Mouse (Mus musculus): Measurements from ENCODE around the gene Magi1.

The Magi1 gene

DNA sequence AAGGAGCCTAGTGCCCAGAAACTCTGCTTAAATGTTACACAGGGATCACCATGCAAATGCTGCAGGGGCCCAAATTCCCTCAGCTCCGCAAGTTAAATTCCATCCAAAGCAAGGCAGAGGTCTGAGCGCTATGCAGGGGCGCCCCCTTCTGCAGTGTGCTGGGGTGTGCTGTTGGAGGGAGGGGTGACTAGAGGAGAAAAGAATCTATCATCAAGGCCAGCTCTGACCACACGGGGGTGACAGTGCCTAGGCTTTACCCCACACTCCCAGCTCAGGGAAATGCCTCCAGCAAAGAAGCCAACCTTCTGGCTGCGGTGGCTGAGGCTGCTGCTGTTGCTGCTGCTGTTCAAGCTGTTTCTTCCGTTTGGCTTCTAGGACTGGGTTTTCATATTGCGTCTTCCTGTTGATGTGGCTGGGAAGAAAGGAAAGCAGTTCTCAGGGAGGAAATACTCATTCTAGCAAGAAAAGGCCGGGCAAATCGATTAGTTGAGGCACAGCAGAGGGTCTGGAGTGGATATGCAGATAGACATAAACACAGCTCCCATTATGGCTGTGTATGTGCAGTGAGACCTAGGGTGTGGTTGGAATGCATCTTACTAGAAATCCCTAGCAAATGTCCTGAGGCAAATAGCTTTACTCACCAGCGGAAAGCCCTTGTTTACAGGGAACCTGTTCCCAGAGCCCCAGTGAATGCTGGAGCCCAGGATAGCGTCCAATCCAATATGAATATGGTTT lies 526.2 kb downstream of the Magi1 start:
- no peak for DNase-seq (ENCODE audit: low read depth in 2 of 2, low spot score in 2 of 2)

DNA sequence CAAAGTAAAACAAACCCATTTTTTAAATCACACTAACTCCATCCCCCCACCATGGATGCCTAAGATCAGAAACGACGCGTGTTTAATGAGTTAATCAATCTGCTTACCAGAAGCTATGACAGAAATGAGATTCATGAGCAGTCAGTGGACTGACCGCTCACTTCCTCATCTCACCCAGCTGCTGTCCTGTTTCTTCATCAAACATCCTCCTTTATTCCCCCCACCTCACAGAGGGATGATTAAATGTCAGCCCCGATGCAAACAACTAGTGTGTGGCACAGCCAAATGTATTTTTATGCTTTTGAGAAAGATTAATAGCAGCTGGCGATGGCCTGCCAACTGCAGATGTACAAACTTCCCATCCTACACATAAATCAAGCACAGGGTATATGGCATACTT lies 540.6 kb downstream of the Magi1 start:
- DNase-seq (ENCODE audit: low read depth in 2 of 2, low spot score in 2 of 2) = no peak

DNA sequence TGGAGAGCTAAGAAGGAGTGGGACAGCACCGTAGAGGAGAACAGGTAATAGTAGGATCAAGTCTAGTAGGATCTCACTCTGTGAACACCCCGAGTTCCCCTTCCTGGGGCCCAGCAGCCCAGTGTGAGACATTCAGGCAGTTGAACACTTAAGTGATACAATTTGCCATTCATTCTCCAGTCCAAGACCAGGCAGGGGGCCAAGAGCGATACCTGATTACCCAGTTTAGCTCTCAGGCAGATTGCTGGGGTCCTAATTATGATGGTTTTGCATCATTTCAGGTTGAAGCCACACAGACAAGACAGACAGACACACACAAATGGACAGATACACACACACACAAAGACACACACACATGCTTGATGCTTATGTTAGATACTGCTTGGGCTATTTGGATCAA lies 543.9 kb downstream of the Magi1 start:
- no peak for DNase-seq (ENCODE audit: low read depth in 2 of 2, low spot score in 2 of 2)

DNA sequence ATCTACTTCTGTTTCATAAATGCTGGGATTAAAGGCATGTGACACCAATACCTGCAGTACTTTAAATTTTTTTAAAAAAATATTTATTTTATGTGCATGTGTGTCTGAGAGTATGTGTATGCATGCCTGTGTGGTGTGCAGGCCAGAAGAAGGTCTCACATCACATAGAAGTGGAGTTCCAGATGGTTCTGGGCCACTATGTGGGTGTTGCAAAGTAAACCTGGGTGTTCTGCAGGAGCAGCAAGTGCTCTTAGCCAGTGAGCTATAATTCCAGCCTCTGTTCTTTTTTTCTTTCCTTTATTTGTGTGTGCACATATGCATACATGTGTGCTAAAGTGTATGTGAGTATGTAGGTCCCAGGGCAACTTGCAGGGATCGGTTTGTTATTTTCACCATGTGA lies 546.6 kb downstream of the Magi1 start:
- DNase-seq (ENCODE audit: low read depth in 2 of 2, low spot score in 2 of 2) = no peak

DNA sequence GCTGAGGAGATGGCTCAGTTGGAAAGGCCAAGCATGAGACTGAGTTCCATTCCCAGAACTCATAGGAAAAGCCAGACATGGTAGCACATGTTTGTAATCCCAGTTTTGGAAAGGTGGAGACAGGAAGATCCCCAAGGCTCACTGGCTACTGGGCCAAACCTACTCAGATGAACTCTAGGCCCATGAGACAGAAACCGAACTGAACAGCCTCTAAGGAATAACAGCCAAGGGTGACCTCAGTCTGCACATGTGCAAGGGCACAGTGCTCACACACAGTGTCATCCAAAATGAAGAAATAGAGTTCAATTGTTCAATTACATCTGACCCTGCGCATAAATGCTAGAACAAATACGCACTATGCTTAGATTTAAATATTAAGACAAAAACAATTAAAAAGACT lies 547.6 kb downstream of the Magi1 start:
- no peak for DNase-seq (ENCODE audit: low read depth in 2 of 2, low spot score in 2 of 2)

DNA sequence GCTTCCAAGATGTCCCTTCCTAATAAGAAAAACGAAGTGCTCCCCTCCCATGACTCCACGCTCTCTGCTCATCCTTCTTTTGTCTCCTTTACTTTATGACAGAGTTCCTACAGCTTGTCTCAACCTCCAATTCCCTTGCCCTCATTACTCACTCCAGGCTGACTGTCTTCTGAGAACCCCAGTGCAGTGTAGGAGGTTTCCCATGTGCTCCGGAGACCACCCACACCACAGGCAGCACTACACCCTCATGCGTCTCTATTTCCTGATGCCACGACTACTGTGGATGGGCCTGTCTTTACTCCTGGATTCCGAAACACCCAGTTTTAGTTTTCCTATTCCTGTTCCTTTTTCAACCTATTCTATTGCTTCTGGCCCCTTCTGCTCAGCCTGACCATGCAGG lies 549.9 kb downstream of the Magi1 start:
- DNase-seq (ENCODE audit: low read depth in 2 of 2, low spot score in 2 of 2) = no peak

DNA sequence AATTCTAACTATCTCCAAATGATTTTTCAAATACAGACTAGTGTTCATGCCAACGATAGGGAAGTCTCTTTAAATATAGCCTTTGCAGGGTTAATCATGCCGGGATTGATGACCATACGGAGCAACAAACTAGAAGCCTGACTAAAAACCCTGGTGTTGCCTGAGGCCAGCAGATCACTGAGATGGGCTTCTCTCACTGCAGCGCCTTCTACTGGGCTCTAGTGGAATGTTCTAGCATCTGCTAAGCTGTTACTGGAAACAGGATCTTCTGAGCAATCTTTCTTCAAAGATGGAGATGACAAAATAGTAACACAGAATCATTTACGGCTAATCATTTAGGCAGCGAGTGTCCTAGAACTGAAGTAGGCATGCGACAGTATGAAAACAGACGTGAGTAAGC lies 554.0 kb downstream of the Magi1 start:
- no peak for DNase-seq (ENCODE audit: low read depth in 2 of 2, low spot score in 2 of 2)

DNA sequence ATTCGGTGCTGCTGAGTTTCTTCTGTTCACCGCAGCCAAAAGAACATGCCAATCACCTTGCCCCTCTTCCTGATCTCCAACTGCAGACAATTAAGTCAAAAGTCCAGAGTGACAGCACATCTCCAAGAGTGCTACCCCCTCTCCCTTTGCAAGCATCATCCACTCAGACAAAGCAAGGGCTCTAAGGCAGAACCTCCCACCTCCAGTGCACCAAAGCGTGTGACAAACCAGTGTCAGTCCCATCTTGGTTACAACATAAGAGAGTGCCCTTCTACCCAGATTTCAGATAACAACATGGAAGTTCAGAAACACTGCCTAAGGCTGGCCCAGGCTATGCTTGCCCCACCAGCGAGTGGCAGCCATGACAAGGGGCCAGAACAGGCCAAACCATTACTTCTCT lies 554.9 kb downstream of the Magi1 start:
- no peak for DNase-seq (ENCODE audit: low read depth in 2 of 2, low spot score in 2 of 2)

DNA sequence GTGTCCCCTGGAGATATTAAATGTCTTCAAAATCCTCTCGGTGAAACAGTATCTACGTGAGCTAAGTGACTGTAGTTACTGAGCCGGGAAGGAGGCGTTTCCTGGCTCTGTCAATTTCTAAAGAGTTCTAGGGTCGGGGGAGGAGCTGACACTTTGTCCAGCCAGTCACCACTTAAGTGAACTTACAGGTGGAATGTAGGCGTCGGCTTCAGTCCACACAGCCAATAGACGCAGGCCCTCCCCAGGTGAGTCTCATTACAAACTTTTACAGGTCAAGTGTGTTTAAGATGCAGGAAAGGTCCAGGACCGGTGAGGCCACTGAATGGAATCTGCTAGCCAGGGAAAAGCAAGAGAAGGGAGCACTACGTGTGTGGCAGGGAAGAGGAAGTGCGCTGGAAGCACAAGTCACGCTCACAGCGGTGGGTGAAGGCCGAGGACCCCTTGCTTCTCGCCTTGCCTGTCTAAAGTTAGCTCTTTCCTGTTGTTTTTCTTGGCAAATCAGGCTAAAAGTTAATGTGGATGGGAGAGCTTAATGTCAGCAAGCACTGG lies 556.0 kb downstream of the Magi1 start:
- DNase-seq (ENCODE audit: low read depth in 2 of 2, low spot score in 2 of 2) = no peak

DNA sequence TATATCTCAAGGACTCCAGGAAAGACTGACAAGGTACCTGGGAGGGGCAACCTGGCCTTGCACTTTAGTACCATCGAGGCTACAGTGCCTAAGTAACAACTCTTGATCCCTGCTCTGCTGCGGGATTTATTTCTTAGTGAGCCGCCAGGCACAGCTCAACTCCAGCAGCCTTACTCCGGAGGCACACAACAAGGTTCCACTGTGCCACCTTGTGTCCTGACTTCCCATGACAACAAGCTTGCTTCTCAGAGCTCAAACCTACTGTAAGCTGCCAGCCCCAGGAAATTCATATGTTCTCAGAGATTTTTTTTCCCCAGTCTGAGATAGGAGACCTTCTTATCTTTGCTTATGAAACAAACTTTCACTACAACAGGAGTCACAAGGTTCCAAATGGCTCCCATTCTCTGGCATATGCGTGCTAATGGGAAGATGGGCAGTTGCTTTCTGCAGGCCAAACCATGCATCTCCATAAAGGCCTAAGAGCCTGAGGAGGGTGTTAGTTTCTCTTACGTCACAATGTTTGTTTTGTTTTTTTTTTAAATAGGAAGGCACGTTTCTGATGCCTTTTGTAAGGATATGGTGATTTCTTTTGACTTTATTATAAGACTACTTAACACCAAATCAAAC lies 556.8 kb downstream of the Magi1 start:
- DNase-seq (ENCODE audit: low read depth in 2 of 2, low spot score in 2 of 2) = no peak

DNA sequence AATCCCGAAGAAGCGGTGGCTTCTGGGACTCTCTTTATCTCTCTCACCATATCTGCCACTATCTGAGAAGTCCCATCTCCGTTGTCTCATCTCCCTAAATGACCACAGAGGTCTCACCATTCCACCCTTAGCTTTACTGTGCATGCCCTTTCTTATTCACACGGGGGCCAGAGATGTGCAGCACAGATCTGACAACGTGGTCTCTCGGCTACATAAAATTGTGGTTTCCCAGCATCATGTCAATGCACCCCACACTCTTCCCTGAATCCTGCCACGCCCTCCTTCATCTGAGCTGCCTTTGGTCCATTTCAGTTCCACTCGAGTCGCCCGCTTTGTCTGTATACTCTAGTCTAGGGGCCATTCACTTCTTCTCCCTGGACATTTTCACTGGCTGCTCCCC lies 557.6 kb downstream of the Magi1 start:
- DNase-seq (ENCODE audit: low read depth in 2 of 2, low spot score in 2 of 2) = no peak

DNA sequence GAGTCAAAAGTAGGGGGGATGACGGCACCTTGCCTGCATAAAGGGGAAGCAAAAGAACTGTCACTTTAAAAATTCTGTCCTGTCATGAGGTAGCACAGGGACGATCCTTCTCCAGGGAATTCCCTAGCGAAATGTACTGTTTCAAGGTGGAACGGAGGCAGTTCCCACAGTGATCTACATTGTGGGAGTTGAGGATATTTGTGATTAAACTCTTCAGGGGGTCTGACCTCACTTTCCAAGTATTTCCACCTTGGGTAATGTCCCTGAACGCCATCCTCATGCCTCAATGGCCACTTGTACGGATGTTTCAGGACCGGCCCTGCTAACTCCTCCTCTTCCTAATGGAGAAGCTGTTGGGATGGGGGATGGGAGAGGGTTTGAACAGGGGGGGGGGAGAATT lies 559.0 kb downstream of the Magi1 start:
- DNase-seq (ENCODE audit: low read depth in 2 of 2, low spot score in 2 of 2) = no peak

DNA sequence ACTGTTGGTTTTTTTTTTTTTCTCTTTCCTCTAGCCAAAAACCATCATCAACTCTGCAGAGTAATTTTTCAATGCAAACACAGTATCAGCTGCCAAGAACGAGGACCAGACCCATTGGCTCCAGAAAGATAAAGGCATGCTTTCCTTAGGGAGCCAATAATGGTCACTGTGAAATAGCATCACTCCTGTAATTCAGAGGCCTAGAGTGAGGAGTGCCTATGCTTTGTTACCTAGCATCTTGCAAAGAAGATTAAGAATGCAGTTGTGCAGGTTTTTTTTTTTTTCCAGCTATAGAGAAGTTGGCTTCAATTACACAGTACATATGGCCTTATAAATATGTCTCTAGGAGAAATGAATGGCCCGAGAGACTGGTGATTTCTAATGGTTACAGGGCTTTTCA lies 560.5 kb downstream of the Magi1 start:
- no peak for DNase-seq (ENCODE audit: low read depth in 2 of 2, low spot score in 2 of 2)

DNA sequence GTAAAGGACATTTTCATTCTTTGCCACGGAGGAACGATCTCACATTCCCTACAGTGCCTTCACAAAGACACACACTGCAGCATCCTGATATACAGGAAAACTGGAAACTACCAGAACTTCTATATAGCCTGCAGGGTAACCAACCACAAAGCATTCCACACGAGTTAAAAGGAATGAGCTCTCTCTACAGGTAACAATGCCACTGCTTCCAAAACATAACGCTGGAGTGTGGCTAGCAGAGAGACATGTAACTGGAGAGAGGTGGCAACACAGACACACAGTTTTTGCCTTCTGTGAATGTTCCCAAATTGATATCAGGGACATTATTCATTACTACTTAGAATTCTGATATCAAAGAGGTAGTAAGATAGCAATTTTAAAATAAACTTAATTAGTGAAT lies 564.2 kb downstream of the Magi1 start:
- DNase-seq (ENCODE audit: low read depth in 2 of 2, low spot score in 2 of 2) = no peak

DNA sequence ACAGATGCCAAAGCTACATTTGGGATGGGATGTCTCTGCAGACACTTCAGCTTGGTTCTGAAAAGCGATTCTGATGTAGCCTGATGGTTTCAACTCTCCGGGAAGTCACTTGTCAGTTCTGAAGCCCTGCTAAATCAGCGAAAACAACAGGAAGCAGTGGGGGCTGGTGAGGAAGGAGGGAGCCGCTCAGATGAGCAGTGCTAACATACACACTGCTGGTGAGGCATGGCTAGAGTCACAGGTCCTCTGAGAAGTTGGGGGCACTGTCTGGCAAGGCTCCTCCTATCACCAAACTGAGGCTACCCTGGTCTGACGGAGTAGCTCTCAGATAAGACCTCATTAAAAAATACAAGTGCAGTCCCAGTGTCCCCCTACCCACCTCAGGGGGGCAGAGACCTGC lies 565.3 kb downstream of the Magi1 start:
- DNase-seq (ENCODE audit: low read depth in 2 of 2, low spot score in 2 of 2) = no peak

DNA sequence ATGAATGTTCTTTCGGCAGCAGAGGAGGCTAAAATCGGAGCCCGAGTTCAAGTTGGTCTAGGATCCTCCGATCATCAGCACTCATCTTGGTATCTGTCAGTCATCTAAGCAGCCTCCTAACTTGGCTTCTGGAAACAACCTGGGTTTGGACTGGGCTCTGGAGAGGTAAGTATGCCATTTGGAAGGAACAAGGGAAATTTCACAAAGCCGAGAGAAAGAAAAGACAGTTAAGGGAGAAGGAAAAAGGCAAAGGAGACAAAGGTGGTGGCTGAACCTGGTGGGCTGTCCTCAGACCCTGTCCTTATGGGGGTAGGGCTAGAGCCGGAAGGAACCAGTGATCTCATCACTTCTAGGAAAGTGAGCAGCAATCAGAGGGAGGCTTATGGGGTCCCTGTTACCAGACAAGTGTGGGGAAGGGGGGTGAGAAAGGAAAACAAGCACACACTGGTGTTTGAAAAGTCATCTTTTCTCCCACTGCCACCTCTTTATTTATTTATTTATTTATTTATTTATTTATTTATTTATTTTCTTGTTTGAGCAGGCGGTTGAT lies 565.8 kb downstream of the Magi1 start:
- DNase-seq (ENCODE audit: low read depth in 2 of 2, low spot score in 2 of 2) = no peak

DNA sequence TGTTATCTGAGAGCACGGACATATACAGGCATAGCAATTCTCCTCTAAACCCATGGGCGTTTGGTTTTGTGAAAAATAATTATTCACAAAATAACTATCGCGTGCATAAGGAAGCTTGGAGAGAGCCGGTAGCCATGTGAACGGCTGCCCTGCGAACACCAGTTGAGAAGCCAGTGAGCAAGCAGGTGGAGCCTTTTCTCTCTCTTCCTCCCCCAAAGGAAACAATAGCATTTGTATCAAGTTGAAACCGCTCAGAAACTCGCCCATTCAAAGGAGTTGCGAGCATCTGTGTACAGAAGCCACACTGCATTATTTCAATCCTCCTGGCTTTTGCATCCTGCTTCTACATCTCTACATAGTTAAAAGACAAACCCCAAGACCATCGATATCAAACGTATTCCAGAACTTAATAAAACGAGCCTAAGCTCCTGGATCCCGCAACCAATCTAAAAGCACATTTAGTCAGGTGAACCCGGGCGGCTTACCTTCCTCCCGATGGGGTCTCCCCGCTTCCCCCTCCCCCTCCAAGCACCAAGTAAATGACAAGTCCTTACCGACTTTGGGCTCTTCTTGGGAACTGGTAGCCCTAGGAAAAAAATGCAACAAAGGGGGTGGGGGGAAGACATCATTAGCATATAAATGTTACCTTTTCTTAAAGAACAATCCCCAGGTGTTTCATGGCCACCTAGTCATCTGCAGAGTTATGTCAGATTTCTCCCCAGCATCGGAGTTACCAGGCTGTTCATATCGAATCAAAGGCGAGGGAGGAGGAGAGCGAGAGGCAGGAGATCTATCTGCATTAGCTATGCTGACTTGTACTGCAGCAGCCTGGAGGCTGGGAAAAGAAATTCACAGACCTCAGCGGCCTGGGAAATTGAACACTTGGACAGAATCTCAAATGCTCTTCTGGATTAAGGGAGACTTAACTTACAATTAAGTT lies 566.8 kb downstream of the Magi1 start:
- DNase-seq (ENCODE audit: low read depth in 2 of 2, low spot score in 2 of 2) = no peak

DNA sequence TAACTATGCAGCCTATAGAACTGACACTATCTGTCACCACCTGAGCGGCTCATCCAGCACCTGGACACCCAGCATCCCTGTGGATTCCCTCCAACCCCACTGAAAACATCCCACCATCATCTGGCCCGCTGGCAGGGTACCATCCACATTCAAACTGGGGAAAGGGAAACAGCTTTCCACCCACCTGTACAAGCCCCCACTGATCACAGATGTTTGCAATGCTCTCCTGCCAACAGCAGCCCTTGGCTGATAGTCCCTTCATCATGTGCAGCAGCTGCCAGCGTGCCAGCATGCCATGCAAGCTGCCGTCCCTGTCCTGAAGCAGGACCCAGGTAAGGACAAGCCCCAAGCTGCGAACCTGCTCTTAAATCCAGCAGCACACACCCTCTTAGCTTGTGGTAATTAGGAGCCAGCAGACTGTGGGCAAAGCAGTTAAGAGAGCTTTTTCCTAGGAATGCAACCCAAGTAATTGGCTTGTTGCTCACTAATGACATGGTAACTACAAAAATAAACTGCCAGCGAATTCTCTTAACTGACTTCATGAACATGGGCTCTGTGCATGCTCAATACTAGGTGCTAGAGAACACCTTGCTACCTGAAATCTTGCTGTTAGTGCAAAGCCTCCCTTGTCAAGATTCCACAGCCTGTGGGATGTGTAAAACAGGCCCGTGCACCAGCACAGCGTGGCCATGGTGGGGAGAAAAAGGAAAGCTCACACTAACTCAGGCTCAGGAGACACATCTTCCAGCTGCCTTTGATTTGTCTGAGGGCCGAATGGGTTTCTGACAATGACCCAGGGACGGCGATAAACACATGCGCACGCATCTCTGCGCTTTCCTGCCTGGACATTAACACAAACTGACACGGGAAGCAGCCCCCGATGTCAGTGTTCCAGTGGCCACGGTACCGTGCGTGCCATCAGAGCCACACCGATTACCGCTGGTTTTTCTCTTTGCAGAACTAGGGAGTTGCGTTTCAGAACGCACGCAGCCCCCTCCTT lies 568.2 kb downstream of the Magi1 start:
- no peak for DNase-seq (ENCODE audit: low read depth in 2 of 2, low spot score in 2 of 2)

DNA sequence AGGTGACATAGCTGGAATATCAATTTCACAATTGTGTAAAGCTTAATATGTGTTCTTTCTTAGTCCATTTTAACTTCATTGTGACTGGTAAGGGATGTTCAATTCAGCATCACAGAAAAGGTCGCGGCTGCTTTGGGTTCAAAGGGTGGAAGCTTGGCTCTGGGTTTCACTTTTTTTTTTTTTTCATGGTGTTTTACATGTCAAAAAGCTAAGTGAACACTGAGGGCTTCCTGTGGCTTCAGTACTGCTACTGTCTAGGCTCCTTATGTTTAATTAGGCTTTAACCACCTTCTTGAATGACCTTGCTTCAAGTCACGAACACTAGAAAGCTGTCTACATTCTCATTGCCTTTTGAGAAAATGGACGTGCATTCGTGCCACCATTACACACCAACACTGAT lies 579.4 kb downstream of the Magi1 start:
- DNase-seq (ENCODE audit: low read depth in 2 of 2, low spot score in 2 of 2) = no peak

DNA sequence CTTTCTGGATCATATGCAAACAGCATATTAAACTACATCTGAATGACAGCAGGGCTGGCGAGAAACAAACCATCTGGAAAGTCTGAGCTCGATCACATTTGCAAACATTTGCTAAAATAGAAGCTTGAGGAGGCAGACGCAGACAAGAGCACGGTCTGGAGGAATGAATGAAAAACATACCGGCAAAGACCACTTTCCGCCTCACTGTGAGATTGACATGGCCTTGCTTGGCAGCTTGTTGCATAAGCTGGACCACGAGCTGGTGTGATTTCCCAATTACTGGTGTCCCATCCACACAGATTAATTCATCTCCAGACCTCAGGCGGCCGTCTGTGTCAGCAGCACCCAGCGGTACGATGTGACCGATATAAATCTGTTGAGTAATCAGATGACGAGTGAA lies 584.3 kb downstream of the Magi1 start:
- DNase-seq (ENCODE audit: low read depth in 2 of 2, low spot score in 2 of 2) = no peak

Measured in CD8-positive naive resting alpha-beta T cell, adult 2 months (primary cell).